In the genomic region with DNA sequence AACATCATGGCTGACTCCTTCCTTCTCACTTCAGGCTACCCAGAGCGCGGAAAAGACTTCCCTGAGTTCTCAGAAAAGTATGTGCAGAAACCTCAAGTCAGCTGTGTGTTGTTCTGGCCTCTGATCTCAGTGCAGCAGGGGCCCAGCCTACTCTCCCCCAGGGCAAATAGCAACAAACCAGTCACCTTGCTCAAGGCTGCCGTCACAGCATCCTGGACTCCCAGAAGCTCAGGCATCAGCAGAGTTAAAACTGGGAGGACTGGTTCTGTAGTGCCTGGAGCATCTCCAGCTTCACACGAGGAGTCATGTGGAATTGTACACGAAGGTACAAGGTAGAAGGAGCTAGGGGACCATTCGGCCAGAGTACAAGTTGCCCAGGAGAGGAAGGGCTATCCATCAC, we compare ENCODE assay signal across 18 mouse cellular contexts. TPM values are rescaled to one million over a fixed set of nuclear protein-coding genes. Genes with fewer than 3 reads are reported as not detected.
DNase-seq lines count a peak whose midpoint lies in the region; ATAC-seq and TF ChIP-seq lines count a peak whose summit lies in the region.
"Had no signal": no experiment of that assay in that cellular context is flagged by ENCODE, and none has a peak within 500 bp of the region (broad histone marks: within the 10 kb centered on the region; RNA-seq: fewer than 3 reads in every experiment).

No protein-coding gene starts in this region.

- DNase-seq in heart, postnatal 0 days (ENCODE audit: low spot score): no peak
- no peak for DNase-seq in heart, postnatal 14 days
- DNase-seq in 3134 (ENCODE audit: extremely low read depth, insufficient read length, low spot score): peak; percentile 65
- DNase-seq in embryonic facial prominence, embryonic 14.5 days (ENCODE audit: low spot score): peak; percentile 51
- no peak for DNase-seq in forebrain, postnatal 0 days
- no peak for DNase-seq in right cerebral cortex, adult 2 months (ENCODE audit: low spot score in 2 of 2)
- DNase-seq: cerebellum, adult 9-10 months; heart, adult 2 months; liver had no signal

- peaks cover 50% of the 10 kb centered on the region for H3K4me1 ChIP-seq in heart, postnatal 0 days (ENCODE audit: control insufficient read depth, insufficient read depth)
- no peaks in the 10 kb centered on the region; the same call in 1 of the 2 replicates for H3K4me1 ChIP-seq in embryonic facial prominence, embryonic 14.5 days (ENCODE audit: control insufficient read depth, insufficient read depth, low read length)
- H3K4me1 ChIP-seq in kidney, embryonic 16.5 days (ENCODE audit: insufficient read depth, low read length): peaks cover 7% of the 10 kb centered on the region
- peaks cover 10% of the 10 kb centered on the region for H3K4me1 ChIP-seq in forebrain, postnatal 0 days (ENCODE audit: insufficient read depth)

- H3K9me3 ChIP-seq in heart, postnatal 0 days (replicated peaks; ENCODE audit: control insufficient read depth, low read length): no peaks in the 10 kb centered on the region
- no peaks in the 10 kb centered on the region for H3K9me3 ChIP-seq in embryonic facial prominence, embryonic 14.5 days (ENCODE audit: control insufficient read depth, low read length)
- no peaks in the 10 kb centered on the region for H3K9me3 ChIP-seq in kidney, embryonic 16.5 days (ENCODE audit: low read length)
- H3K9me3 ChIP-seq in forebrain, postnatal 0 days (ENCODE audit: low read length): no peaks in the 10 kb centered on the region
- H3K9me3 ChIP-seq: lung, embryonic 15.5 days; neural tube, embryonic 13.5 days; stomach, embryonic 15.5 days had no signal

- H3K36me3 ChIP-seq in heart, postnatal 0 days (replicated peaks; ENCODE audit: control insufficient read depth, insufficient read depth, low read length): no peaks in the 10 kb centered on the region
- no peaks in the 10 kb centered on the region for H3K36me3 ChIP-seq in embryonic facial prominence, embryonic 14.5 days (ENCODE audit: control insufficient read depth, insufficient read depth, low read length)
- no peaks in the 10 kb centered on the region for H3K36me3 ChIP-seq in kidney, embryonic 16.5 days (ENCODE audit: insufficient read depth, low read length)
- H3K36me3 ChIP-seq in forebrain, postnatal 0 days (ENCODE audit: insufficient read depth): no peaks in the 10 kb centered on the region
- H3K36me3 ChIP-seq: lung, embryonic 15.5 days; neural tube, embryonic 13.5 days; stomach, embryonic 15.5 days had no signal

- intact Hi-C loops in heart, postnatal 14 days (cut with DNase I): no loop called here

- H3K4me3 ChIP-seq in heart, postnatal 0 days (ENCODE audit: low read depth, low read length): no peak overlapping the region
- no peak overlapping the region for H3K4me3 ChIP-seq in embryonic facial prominence, embryonic 14.5 days (ENCODE audit: low read depth, low read length)
- no peak overlapping the region for H3K4me3 ChIP-seq in kidney, embryonic 16.5 days (ENCODE audit: low read length)
- no peak overlapping the region for H3K4me3 ChIP-seq in forebrain, postnatal 0 days (ENCODE audit: low read depth, low read length)
- H3K4me3 ChIP-seq: heart, adult 2 months; lung, embryonic 15.5 days; neural tube, embryonic 13.5 days; stomach, embryonic 15.5 days had no signal

- H3K27ac ChIP-seq in heart, postnatal 0 days (ENCODE audit: low read depth): peak overlapping the region; percentile 57
- no peak overlapping the region for H3K27ac ChIP-seq in embryonic facial prominence, embryonic 14.5 days (replicated peaks; ENCODE audit: low read depth, low read length)
- peak overlapping the region; percentile 61; the same call in 1 of the 2 replicates for H3K27ac ChIP-seq in kidney, embryonic 16.5 days (ENCODE audit: low read length)
- H3K27ac ChIP-seq in forebrain, postnatal 0 days (ENCODE audit: low read depth, low read length): no peak overlapping the region
- H3K27ac ChIP-seq: heart, adult 2 months; hindbrain, postnatal 0 days; lung, embryonic 15.5 days; neural tube, embryonic 13.5 days; stomach, embryonic 15.5 days had no signal

- H3K27me3 ChIP-seq in heart, postnatal 0 days (ENCODE audit: control insufficient read depth, insufficient read depth, low read length): peaks cover 3% of the 10 kb centered on the region; the same call in 1 of the 2 replicates
- H3K27me3 ChIP-seq in embryonic facial prominence, embryonic 14.5 days (replicated peaks; ENCODE audit: control insufficient read depth, insufficient read depth, low read length): peaks cover 19% of the 10 kb centered on the region
- peaks cover 23% of the 10 kb centered on the region for H3K27me3 ChIP-seq in kidney, embryonic 16.5 days (ENCODE audit: insufficient read depth, low read length)
- no peaks in the 10 kb centered on the region for H3K27me3 ChIP-seq in forebrain, postnatal 0 days (ENCODE audit: insufficient read depth, low read length)

- H3K9ac ChIP-seq in heart, postnatal 0 days (replicated peaks; ENCODE audit: low read depth, low read length): no peak overlapping the region
- H3K9ac ChIP-seq in embryonic facial prominence, embryonic 14.5 days (ENCODE audit: low read depth, low read length): no peak overlapping the region
- no peak overlapping the region for H3K9ac ChIP-seq in kidney, embryonic 16.5 days (replicated peaks; ENCODE audit: low read length)
- H3K9ac ChIP-seq in forebrain, postnatal 0 days: no peak overlapping the region
- H3K9ac ChIP-seq: lung, embryonic 15.5 days; neural tube, embryonic 13.5 days; stomach, embryonic 15.5 days had no signal

- no peak for ATAC-seq in heart, postnatal 0 days (ENCODE audit: insufficient read depth, low read depth)
- ATAC-seq in embryonic facial prominence, embryonic 14.5 days (ENCODE audit: low read depth): no peak
- ATAC-seq in kidney, embryonic 16.5 days (ENCODE audit: low FRiP score, low TSS enrichment): peak; percentile 66
- ATAC-seq in forebrain, postnatal 0 days: no peak
- no peak for ATAC-seq in granulocyte monocyte progenitor cell, adult 5-6 weeks (replicated peaks; ENCODE audit: poor library complexity, severe bottlenecking)
- ATAC-seq: forebrain, embryonic 14.5 days; hindbrain, postnatal 0 days had no signal

- TF ChIP-seq EP300 in heart, postnatal 0 days (IDR thresholded peaks at IDR 0.05; ENCODE audit: low read depth): no peak

- no peak for TF ChIP-seq CTCF in heart, postnatal 0 days (IDR thresholded peaks at IDR 0.05; ENCODE audit: low read depth)
- no peak for TF ChIP-seq CTCF in forebrain, postnatal 0 days (IDR thresholded peaks at IDR 0.05; ENCODE audit: low read depth)

- H3K4me2 ChIP-seq in heart, postnatal 0 days (ENCODE audit: low read depth, low read length): no peak overlapping the region
- no peak overlapping the region for H3K4me2 ChIP-seq in embryonic facial prominence, embryonic 14.5 days (ENCODE audit: low read depth, low read length)
- no peak overlapping the region for H3K4me2 ChIP-seq in kidney, embryonic 16.5 days (replicated peaks; ENCODE audit: low read depth, low read length)
- H3K4me2 ChIP-seq in forebrain, postnatal 0 days (ENCODE audit: low read depth): no peak overlapping the region
- H3K4me2 ChIP-seq: lung, embryonic 15.5 days; neural tube, embryonic 13.5 days; stomach, embryonic 15.5 days had no signal

- 59% methylated on average over 6 of the region's 6 CpGs for WGBS in heart, postnatal 0 days
- 47% methylated on average over 6 of the region's 6 CpGs for WGBS in embryonic facial prominence, embryonic 14.5 days
- 59% methylated on average over 6 of the region's 6 CpGs for WGBS in kidney, embryonic 16.5 days
- WGBS in forebrain, postnatal 0 days: 71% methylated on average over 6 of the region's 6 CpGs

RNA-seq across cellular contexts. Expression of a gene that starts 6.1 kb away (rescaled TPM):
- total RNA-seq in heart, postnatal 0 days (2014; rRNA removed; ENCODE audit: low replicate concordance): 16.8 and 17.0 TPM in 2 replicates
- polyA plus RNA-seq in heart, postnatal 0 days (2015; fragmentation: Nextera tagmentation; extraction: Ambion mirVana): 7.9 and 9.0 TPM in 2 replicates
- total RNA-seq in heart, postnatal 14 days (2021): 10 to 100 TPM in 1 of 2 experiments, 1 to 10 TPM in 1; 7.8 to 10.9 TPM
- 2.0 and 2.5 TPM in 2 replicates for polyA plus RNA-seq in embryonic facial prominence, embryonic 14.5 days (2014; fragmentation: Nextera tagmentation; extraction: Ambion mirVana)
- polyA plus RNA-seq in kidney, embryonic 16.5 days (2015; fragmentation: Nextera tagmentation; extraction: Ambion mirVana): 0.60 and 1.4 TPM in 2 replicates
- total RNA-seq in forebrain, postnatal 0 days (2014; rRNA removed): 71.4 and 84.4 TPM in 2 replicates
- 39.6 and 61.9 TPM in 2 replicates for polyA plus RNA-seq in forebrain, postnatal 0 days (2015; fragmentation: Nextera tagmentation; extraction: Ambion mirVana)
- total RNA-seq in granulocyte monocyte progenitor cell, adult 5-6 weeks (2014; fragmentation: Nextera tagmentation): 0.32 TPM in 1 of 2 replicates, not detected in the other
- 0.05 TPM in 1 of 2 replicates, not detected in the other for total RNA-seq in granulocyte monocyte progenitor cell, adult 5-6 weeks (2017)

RNA-seq across cellular contexts. Expression of a gene that starts 34.5 kb away (rescaled TPM):
- 7.6 and 14.3 TPM in 2 replicates for total RNA-seq in heart, postnatal 0 days (2014; rRNA removed; ENCODE audit: low replicate concordance)
- 1.6 and 2.0 TPM in 2 replicates for polyA plus RNA-seq in heart, postnatal 0 days (2015; fragmentation: Nextera tagmentation; extraction: Ambion mirVana)
- total RNA-seq in heart, postnatal 14 days (2021): 1 to 10 TPM; 1.7 to 2.8 TPM
- polyA plus RNA-seq in embryonic facial prominence, embryonic 14.5 days (2014; fragmentation: Nextera tagmentation; extraction: Ambion mirVana): 0.05 and 0.11 TPM in 2 replicates
- polyA plus RNA-seq in kidney, embryonic 16.5 days (2015; fragmentation: Nextera tagmentation; extraction: Ambion mirVana): 0.25 and 0.30 TPM in 2 replicates
- total RNA-seq in forebrain, postnatal 0 days (2014; rRNA removed): 1.1 and 2.0 TPM in 2 replicates
- 0.62 and 0.64 TPM in 2 replicates for polyA plus RNA-seq in forebrain, postnatal 0 days (2015; fragmentation: Nextera tagmentation; extraction: Ambion mirVana)
- total RNA-seq in granulocyte monocyte progenitor cell, adult 5-6 weeks (2014; fragmentation: Nextera tagmentation): 0.77 and 1.0 TPM in 2 replicates
- total RNA-seq in granulocyte monocyte progenitor cell, adult 5-6 weeks (2017): 0.62 and 0.69 TPM in 2 replicates
- total RNA-seq: ES-E14; hindbrain, postnatal 0 days had no signal
- polyA plus RNA-seq: neural tube, embryonic 13.5 days had no signal

RNA-seq across cellular contexts. Expression of a gene that starts 59.0 kb away (rescaled TPM):
- 1.6 and 7.6 TPM in 2 replicates for total RNA-seq in heart, postnatal 0 days (2014; rRNA removed; ENCODE audit: low replicate concordance)
- polyA plus RNA-seq in heart, postnatal 0 days (2015; fragmentation: Nextera tagmentation; extraction: Ambion mirVana): 2.0 and 2.6 TPM in 2 replicates
- total RNA-seq in heart, postnatal 14 days (2021): 1 to 10 TPM; 2.4 to 2.7 TPM
- 0.85 and 1.2 TPM in 2 replicates for polyA plus RNA-seq in embryonic facial prominence, embryonic 14.5 days (2014; fragmentation: Nextera tagmentation; extraction: Ambion mirVana)
- polyA plus RNA-seq in kidney, embryonic 16.5 days (2015; fragmentation: Nextera tagmentation; extraction: Ambion mirVana): 1.4 and 1.7 TPM in 2 replicates
- 0.92 and 1.1 TPM in 2 replicates for total RNA-seq in forebrain, postnatal 0 days (2014; rRNA removed)
- 0.52 and 0.83 TPM in 2 replicates for polyA plus RNA-seq in forebrain, postnatal 0 days (2015; fragmentation: Nextera tagmentation; extraction: Ambion mirVana)
- 99.1 and 108 TPM in 2 replicates for total RNA-seq in granulocyte monocyte progenitor cell, adult 5-6 weeks (2014; fragmentation: Nextera tagmentation)
- 54.3 and 70.7 TPM in 2 replicates for total RNA-seq in granulocyte monocyte progenitor cell, adult 5-6 weeks (2017)
- polyA plus RNA-seq: C2C12 had no signal

Comparison
In these comparisons a context has a peak if more than half of its experiments do, and no peak if none do; other contexts are left out.
1. DNase-seq: peak in 3134 (single experiment) and embryonic facial prominence, embryonic 14.5 days (single experiment); none in heart, postnatal 0 days (single experiment), heart, postnatal 14 days (0 of 2), forebrain, postnatal 0 days (single experiment) and right cerebral cortex, adult 2 months (0 of 2).
2. H3K27ac ChIP-seq: peak in heart, postnatal 0 days (single experiment) and kidney, embryonic 16.5 days (single experiment); none in embryonic facial prominence, embryonic 14.5 days (single experiment) and forebrain, postnatal 0 days (single experiment).
3. RNA of a gene that starts 6.1 kb away (total RNA-seq): 71.4 to 84.4 TPM in forebrain, postnatal 0 days, 16.8 to 17.0 TPM in heart, postnatal 0 days and 7.8 to 10.9 TPM in heart, postnatal 14 days; 0.05 to 0.32 TPM in granulocyte monocyte progenitor cell, adult 5-6 weeks; every median in the first group is over 4 times any median in the second.